Mouse (Mus musculus) B cell, adult 2 months (primary cell): ENCODE measurements around the gene Cd300lf.

ENCODE experiments used
- DNase-seq, 2 experiments: peaks; one replicate each; pipeline ENCODE4 v3.0.0; 2022

Cd300lf gene

DNA sequence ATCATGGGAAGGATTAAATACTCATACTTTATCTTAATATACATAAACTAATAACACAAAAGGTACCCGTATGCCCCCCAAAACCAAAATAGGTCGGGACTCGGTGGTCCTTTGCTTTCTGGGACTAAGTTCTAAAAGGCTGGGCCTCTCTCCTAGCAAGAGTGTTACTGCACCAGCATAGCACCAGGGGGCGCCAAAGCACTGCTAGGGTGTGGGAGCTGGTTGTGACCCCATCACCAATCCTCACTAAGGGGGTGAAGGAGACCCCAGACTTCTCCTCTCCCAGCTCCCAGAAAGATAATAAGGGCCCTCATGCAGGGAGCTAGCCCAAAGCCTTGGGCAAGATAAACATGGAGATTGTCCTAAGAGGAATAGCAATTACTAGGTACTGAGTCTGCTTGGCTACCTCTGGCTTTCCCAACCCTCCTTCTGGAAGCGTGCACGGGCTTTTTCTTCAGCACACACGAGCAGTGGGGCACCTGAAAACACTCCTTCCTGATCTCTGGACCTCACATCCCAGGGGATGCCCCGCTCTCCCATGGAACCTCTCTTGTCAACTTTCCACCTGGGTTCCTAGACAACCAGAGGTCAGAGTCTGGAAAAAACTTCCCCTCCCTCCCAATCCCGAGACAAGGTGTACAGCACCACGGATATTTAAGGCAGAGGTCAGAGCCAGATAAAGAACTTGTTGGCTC is 27.2 kb upstream of the Cd300lf start:
- DNase-seq = peak; percentile 91 to 92

DNA sequence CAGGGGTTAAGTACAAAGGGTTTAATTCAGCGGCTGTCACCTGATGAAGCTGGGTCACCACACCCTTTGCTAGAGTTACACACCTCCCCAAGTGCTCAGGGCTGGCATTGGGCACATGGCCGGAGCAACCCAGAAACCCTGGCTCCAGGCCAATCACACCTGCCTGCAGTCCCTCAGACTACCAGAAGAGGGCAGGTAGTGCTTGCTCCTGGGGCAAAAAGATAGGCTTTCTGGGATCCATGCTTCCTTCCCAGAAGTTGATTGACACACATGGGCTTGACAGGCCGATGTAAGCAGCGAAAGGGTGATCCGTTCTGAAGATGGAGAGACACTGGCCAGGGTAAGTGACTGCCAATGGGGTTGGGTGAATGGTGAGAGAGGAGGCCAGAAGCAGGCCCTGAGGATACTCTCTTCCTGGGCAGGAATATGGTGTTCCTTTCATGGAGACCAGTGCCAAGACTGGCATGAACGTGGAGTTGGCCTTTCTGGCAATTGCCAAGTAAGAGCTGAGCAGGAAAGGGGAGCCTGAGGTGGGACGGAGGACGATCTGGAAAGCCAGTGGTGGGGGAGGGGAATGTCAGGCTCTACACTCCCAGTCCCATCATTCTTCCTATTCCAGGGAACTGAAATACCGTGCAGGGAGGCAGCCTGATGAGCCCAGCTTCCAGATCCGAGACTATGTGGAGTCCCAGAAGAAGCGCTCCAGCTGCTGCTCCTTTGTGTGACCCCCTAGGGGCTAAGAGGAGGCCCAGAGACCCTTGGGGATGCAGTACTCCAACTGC is 26.4 kb upstream of the Cd300lf start:
- DNase-seq = peak; percentile 88 to 89

DNA sequence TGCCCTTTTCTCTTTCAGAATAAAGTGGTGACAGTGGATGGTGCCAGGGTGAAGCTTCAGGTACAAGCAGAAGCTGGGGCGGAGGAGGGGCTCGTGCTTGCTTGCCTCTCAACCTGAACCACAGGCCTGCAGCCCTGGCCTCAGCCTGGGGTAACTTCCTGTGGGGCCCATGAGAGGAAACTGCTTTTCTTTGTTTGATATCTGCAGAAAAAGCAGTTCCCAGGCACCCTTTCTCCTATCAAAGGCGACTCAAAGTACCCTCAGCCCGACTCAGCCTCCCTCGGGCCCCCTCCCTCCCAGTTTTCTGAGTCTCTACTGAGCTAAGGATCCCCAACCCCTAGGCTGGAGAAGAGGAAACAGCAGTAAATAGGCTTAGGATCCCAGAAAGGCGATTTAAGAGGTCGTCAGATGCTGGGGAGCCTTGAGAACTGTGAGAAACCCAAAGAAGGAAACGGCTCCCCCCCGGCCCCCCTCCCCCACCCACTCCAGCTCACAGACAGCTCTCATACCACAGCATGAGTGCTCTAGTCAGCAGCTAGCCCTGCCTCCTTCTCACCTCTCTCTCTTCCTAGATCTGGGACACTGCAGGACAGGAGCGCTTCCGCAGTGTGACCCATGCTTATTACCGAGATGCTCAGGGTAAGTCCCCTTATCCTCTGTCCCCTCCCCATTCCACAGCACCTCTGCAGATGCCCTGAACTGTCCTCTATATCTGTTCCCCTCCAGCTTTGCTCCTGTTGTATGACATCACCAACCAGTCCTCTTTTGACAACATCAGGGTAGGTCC is 24.3 kb upstream of the Cd300lf start:
- peak; percentile 55 to 60 for DNase-seq

DNA sequence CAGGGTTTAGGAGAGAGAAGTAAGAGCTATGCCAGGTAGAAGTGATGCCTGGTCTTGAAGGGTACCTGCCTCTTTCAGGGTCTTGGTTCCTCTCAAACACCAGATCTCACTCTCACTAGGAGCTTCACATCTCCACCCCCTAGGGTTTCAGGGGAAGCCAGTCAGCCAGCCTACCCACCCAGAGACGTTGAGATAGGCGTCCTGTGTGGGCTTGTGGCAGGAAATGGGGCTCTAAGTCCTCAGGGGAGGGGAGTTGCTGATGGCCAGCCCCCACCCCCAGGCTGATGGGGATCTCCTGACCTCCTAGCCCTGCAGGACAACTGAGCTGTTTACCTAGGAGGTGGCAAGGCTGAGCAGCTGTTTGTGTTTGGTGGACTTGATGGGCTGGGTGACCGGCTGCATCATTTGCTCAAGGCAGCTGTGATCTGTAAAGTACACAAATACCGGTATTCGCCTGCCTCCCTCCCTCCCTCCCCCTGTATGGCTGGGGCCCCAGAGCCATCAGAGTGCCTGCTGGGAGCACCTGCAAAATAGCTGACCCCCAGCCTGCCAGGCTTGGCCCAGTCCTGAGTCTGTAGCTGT is 21.4 kb upstream of the Cd300lf start:
- DNase-seq = no peak

DNA sequence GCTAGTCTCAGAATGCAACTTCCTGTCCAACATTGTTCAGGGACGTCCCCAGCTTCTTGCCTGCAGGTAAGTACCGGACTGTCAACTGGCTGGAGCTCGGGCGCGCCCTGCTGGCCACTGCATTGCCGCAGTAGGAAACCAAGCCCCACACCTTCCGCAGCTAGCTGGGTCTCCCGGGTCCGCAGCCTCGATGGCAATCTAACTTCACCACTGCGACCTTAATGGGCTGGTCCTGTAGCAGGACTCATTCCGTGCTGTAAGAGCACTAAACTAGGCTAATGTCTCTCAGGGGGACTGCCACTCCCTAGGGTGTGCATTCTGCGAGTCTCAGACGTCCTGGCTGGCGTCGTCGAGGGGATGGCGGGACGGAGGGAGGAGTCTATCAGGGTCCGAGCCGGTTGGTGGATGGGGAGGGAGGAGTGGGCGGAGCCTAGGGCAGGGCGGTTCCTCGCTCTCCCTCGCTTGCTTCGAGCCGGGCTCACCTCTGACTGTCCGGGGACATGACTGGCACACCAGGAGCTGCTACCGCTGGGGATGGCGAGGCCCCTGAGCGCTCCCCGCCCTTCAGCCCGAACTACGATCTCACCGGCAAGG is 20.0 kb upstream of the Cd300lf start:
- peak; percentile 91 for DNase-seq

DNA sequence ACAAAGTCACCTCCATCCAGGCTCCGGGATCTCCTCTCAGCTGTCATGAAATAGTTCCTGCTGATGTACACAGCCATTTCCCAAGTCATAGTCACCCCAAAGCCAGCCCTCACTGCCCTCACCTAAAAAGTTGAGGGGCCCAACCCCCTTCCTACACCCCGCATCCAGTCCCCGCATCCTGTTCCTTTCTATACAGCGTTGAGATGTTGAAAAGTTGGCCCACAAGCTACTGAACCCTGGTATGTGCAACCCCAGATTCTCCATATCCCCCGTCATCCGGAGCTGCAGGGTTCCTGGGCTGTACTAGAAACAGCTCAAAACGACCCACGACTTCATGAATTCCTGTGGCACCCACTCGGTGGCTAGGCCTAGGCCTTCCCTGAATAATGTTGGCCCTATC is 19.3 kb upstream of the Cd300lf start:
- DNase-seq = no peak

DNA sequence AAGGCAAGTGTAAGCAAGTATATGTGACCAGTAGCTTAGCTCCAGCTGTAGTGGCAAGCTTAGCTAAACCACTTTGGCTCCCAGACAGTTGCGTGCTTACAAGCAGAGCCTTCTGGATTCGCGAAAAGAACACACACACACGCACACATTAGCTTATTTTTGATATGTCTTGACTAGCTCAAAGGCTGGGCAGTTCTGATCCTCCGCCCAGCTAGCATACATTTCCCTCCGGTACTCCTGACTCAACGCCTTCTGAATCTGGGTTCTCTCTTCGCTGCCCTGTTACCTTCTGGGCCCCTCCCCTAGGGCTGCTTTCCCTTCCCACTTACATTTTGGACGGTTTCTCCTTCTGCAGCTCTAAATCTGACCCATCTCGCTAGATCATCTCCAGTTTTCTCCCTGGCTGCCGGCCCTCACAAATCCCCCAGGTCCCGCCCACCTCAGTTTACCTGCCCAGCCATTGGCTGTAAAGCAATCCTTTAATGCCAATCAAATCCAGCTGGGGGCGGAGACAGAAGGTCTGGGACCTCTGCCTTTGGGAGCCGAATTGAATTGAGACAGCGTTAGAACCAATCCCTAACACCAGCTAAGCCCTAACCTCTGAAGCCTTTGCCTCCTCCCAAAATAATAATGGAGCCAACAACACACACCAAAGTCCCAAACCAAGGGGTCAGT is 18.1 kb upstream of the Cd300lf start:
- no peak for DNase-seq

DNA sequence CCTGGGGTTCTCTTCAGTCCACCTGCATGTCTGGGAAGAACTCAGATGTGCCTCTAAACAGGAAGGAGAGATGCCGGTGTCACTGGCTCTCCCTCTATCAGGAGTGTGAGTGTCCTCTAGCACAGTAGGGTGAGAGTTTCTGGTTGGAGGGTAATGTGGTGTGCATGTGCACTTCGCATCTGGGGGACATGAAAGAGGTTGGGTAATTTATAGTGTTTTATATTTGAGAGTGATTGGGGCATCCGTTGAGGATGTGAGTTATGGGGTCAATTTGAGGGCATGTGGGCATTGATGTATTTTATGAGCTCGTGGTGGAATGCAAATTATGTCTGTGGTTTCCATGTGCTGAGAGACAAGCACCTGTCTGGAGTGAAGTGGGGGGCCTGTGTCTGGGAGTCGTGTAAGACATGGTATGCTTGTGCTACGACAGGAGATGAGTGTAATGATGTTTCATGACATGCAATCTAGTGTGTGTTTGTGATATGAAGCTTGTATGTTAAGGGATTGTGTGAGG is 17.0 kb upstream of the Cd300lf start:
- peak; percentile 51 to 63 for DNase-seq

DNA sequence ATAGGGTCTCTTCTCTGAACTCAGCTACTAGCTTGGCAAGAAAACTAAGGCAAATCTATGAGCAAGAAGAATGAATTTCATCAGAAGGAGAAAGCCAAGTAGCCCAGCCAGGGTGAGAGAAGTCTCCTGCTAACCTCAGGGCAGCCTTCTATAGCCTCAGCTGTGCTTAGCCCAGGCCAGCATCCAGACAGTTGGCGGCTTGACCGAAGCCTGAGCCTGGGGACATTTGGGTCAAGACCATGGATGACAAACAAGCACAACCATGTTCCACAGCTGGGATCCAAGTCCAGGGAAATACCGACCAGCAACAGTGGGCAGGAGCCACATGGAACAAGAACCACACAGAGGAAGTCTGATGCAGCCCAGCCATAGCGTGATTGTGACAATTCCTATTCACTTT is 14.0 kb upstream of the Cd300lf start:
- DNase-seq = no peak

DNA sequence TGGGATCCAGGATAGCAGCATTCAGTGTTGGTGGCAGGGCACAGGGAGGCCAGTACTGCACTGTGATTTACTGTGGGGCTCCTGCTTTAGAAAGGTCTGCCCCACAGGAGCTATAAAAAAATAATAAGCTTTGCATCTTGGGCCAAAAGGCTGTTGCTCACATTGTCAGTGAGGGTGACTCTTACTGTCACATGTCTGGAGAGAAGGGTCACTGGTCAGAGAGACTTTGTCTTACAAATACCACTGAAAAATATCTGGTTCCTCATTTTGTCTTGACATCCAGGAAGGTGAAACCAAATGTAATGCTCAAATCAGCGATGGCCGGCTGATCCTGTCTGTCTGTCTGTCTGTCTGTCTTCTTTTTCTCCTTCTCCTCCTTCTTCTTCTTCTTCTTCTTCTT is 8.2 kb upstream of the Cd300lf start:
- no peak for DNase-seq

DNA sequence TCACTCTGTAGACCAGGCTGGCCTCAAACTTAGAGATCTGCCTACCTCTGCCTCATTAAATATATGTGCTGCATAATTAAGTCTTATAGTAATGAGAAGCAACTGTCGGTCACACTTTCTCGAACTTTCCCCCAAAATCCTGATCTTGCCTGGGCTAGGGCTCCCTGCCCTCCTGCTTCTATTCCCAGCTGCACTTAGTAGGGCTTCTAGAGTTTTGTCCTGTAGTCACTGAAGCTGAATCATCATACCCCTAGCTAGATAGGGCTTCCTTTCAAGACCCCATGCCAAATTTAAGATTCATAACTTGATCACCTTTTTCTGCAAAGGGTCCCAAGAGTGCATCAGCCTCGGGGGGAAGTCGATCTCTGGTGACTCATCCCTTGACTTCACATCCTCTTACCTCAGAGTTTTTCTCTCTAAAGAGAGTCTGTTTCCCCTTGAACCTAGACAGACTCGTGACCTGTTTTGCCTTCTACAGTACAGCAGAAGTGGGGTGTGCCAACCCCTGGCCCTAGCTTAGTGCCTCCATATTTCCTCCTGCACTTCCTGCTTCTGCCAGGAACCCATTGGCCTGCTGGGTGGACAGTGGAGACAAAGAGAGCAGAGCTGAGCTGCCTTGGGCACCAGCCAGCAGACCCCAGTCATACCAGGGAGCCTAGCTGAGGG is 4.9 kb upstream of the Cd300lf start:
- peak; percentile 46 to 48 for DNase-seq

DNA sequence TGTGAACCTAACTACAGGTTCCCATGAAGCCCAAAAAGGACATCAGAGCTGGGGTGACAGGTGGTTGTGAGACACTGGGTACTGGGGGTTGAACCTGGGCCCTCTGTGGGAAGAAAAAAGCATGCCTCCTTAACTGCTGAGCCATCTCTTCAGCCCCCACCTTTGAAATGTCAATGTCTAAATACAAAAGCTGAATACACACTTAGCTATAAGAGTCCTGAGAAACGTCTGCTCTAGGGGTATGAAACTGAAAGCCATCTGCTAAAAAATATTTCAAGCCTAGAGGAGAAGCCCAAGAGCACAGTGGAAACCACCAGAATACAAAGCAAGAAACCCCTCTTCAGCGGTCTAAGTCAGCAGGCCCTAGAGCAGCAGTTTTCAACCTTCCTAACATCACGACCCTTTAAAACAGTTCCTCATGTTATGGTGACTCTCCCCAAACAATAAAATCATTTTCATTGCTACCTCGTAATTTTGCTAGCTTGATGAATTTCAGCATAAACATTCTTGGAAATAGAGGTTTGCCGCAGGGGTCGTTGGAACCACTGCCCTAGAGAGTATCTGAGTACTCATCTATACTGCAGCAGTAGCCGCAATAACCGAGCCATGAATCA is 1.9 kb downstream of the Cd300lf start:
- DNase-seq = no peak

DNA sequence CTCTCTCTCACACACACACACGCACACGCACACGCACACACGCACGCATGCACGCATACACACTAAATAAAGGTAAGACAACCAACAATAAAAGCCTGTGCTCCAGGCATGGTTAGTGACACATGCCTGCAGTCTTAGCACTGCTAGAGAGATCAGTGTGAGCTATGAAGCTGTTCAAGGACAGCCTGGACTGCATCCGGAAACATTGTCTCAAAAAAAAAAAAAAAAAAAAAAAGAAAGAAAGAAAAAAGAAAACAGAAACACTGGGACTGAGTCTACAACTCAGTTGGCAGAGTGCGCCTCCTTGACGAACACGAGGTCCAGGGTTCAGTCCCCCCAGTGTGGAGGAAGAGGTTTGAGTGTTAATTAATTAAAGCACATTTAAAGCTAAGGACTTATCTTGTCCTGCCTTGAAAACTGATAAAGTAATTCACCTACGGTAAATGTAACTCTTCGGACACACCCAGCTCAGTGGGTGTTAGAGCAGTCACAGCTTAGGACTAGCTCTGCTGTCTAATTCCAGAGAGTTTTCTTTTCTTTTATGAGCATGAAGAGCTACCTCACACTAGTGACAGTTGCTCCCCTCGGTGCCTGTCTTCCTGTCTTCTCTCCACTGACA is 4.2 kb downstream of the Cd300lf start:
- no peak for DNase-seq

DNA sequence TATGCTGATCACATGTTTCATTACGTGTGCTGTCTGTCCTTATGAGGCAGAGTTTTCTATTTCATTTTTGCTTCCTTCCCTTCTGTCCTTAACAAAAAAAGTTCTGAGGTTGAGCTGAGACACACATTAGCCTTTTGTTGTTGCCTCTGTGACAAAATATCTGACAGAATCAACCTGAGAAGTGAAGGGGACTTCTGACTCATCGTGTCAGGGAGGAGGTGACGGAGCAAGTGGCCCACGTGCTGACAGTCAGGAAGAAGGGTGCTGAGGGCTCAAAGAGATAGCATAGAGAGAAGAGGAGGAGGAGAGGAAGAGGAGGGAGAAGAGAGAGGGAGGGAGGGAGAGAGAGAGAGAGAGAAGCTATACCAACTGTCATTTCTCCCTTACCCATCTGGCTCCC is 5.3 kb downstream of the Cd300lf start:
- DNase-seq = no peak

DNA sequence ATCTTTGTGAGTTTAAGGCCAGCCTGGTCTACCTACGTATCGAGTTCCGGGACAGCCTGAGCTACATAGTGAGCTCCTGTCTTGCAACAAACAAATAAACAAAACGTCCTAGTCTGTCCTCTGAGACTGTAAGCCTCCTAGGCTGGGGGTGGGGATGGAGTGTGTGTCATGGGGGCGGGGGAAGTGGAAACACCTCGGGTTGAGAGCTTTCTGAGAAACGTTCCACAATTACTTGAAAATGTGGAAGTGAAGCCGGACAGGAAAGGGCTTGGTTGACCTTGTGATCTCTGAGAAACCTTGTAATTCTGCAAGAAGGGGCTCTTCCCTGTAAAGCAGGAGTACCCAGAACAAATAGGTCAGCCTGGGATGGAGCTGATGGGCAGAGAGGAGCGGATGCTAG is 14.4 kb downstream of the Cd300lf start:
- DNase-seq = no peak

DNA sequence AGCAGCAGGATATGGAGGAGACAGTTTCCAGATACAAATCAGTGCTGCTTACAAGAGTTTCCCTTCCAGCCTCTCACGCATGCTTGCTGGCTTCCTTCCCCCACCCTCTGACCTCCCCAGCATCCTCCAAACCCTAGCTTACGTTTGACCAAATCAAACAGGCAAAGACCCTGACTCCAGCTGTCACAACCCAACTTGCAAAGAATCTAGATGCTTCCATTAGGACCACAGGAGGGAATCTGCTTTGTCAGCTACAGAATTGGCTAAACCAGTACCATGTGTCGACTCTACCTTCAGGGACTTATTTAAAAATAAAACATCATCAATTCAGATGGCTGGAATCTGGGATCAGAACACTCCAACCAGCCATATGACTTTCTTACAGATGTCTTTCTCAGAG is 21.6 kb downstream of the Cd300lf start:
- no peak for DNase-seq

DNA sequence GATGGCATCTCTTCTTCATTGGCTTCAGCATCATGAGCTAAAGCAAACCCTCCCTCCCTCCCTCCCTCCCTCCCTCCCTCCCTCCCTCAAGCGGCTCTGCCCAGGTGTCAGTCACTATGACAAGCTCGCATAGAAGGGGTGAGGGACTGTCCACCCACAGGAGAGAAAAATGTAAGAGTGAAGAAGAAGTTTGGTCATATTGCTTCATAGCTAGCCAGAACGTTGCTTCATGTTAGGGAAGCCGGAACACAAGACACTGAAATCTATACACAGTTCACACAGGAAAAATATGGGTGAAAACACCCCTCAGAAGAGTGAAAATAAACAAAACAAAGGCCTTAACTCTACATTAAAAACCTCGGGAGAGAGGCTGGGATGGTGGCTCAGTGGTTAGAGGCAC is 23.5 kb downstream of the Cd300lf start:
- DNase-seq = no peak

DNA sequence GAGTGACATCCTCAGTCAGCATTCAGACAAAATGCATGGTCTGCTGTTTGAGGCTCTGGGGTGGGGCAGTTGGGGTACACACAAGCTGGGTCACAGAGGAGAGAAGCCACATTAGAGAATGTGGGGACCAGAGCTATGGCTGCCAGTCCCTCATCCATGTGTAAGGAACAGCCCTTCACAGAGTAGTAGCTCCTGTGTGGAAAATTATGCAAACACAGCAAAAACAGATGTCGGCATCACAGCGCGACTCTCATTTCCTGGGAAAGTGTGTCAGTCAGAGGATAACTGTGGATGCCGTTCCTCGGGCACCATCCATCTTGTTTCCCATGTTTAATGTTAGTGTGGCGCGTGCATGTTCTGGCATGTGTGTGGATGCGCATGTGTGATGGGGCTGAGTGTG is 25.6 kb downstream of the Cd300lf start:
- DNase-seq = no peak

DNA sequence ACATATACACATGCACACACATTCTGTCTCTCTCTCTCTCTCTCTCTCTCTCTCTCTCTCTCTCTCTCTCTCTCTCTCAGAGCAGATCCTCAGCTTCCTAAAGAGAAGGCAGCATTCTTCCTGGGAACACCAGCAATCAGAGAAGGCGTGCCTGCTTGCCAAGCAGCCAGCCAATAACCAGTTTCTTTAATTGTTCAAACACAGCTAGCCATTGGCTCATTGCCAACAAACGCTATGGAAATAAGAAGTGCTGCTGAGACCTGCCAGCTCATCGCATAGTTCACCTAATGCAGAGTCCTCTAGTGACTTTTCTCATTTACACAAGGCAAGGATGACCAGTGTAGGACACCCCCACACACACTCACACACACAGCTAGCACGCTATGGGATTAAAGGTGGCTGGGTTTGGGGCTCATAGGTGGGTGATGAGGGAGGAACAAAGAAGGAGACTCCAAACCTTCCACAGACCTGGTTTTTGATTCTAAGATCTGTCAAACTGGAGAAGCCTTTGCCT is 26.3 kb downstream of the Cd300lf start:
- no peak for DNase-seq

DNA sequence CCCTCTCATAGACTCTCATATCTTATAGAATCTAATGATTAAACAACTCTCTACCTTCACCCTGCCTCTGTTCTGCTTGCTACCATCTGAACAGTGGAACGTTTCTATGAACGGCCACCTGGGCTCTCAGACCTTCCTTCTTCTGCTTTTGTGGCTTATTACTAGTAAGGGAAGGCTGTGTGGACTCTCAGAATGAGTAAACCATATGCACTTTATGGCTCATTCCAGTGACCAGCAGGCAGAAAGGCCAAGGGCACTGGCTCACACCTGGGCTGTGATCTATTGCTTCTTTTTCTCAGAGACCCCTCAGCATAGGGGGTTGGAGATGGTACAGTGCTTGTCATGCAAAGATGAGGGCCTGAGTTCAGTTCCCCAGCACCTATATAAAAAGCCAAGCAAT is 27.2 kb downstream of the Cd300lf start:
- DNase-seq = no peak
